Mouse (Mus musculus) C2C12 (cell line): ENCODE measurements around the gene Tmed10. TPM values are rescaled to one million over a fixed set of nuclear protein-coding genes. Genes with fewer than 3 reads are reported as not detected.
A peak's percentile ranks its signal among the peaks of the same experiment; 100 is the strongest.

ENCODE experiments used
- H3K27me3 ChIP-seq: one replicate; pipeline ENCODE4 v1.6.1; 2011; ENCODE audit not compliant: control insufficient read depth, insufficient read depth, insufficient read length
- H3K36me3 ChIP-seq: one replicate; pipeline ENCODE4 v1.6.1; 2011; ENCODE audit not compliant: control insufficient read depth, insufficient read depth
- H3K4me3 ChIP-seq: one replicate; pipeline ENCODE4 v1.5.1; 2011; ENCODE audit warnings: mild to moderate bottlenecking, control low read depth; ENCODE audit not compliant: poor library complexity, insufficient read depth, severe bottlenecking
- H3K79me2 ChIP-seq: one replicate; pipeline ENCODE4 v1.6.1; 2011; ENCODE audit not compliant: control insufficient read depth, insufficient read depth
- H3K79me3 ChIP-seq: one replicate; pipeline ENCODE4 v1.6.1; 2011; ENCODE audit warnings: low read depth, control low read depth
- H3ac ChIP-seq: one replicate; pipeline ENCODE3; 2011; ENCODE audit warnings: low read depth; ENCODE audit not compliant: control insufficient read depth, insufficient read length
- CEBPB ChIP-seq: IDR thresholded peaks from one replicate; pipeline ENCODE4 v1.6.1; 2011; ENCODE audit warnings: low read depth, mild to moderate bottlenecking, control low read depth, moderate library complexity
- CTCF ChIP-seq: IDR thresholded peaks from one replicate; pipeline ENCODE4 v1.5.1; 2011; ENCODE audit not compliant: control insufficient read depth, insufficient read depth, insufficient read length
- FOSL1 ChIP-seq: IDR thresholded peaks from one replicate; pipeline ENCODE4 v1.8.0; 2011; ENCODE audit warnings: mild to moderate bottlenecking, low read length; ENCODE audit not compliant: poor library complexity, insufficient read depth, severe bottlenecking
- MAX ChIP-seq: IDR thresholded peaks from one replicate; pipeline ENCODE4 v1.6.1; 2011; ENCODE audit warnings: mild to moderate bottlenecking, control low read depth
- MYOD1 ChIP-seq: IDR thresholded peaks from one replicate; pipeline ENCODE4 v1.6.1; 2011; ENCODE audit warnings: low read depth; ENCODE audit not compliant: control insufficient read depth, insufficient read length
- MYOG ChIP-seq: IDR thresholded peaks from one replicate; pipeline ENCODE4 v1.6.1; 2011; ENCODE audit not compliant: control insufficient read depth, insufficient read length; ENCODE audit errors: extremely low read depth
- USF1 ChIP-seq: IDR thresholded peaks from one replicate; pipeline ENCODE4 v1.6.1; 2011; ENCODE audit warnings: low read depth, mild to moderate bottlenecking, control low read depth, moderate library complexity
- polyA plus RNA-seq: library from polyadenylated mRNA; unstranded; fragments of >200 nt; fragmentation: generic; extraction: Trizol; gene quantifications from one replicate; pipeline ENCODE4 v1.2.1, GENCODE M21; 2012; ENCODE audit warnings: missing spikeins

The Tmed10 gene
- polyA plus RNA-seq, 1 experiment, result 174 TPM

- Histone ChIP-seq H3ac (no peak overlapping the region), H3K79me3 (peaks cover 18% of the 10 kb centered on the region), H3K79me2 (peaks cover 56% of the 10 kb centered on the region), H3K36me3 (peaks cover 46% of the 10 kb centered on the region), H3K27me3 (no peaks in the 10 kb centered on the region), H3K4me3 (no peak overlapping the region)
- TF ChIP-seq FOSL1 (no peak), MYOG (no peak), MAX (no peak), USF1 (no peak), CEBPB (no peak), MYOD1 (no peak), CTCF (no peak)
Observed at GRCm38 (mm10) chr12:85350407-85351232, 24.0 kb downstream of the Tmed10 start.

- Histone ChIP-seq H3K4me3 (no peak overlapping the region), H3ac (no peak overlapping the region), H3K36me3 (peaks cover 47% of the 10 kb centered on the region), H3K27me3 (no peaks in the 10 kb centered on the region), H3K79me2 (peaks cover 43% of the 10 kb centered on the region), H3K79me3 (peaks cover 6% of the 10 kb centered on the region)
- TF ChIP-seq USF1 (no peak), MYOD1 (no peak), CEBPB (no peak), FOSL1 (no peak), CTCF (no peak), MYOG (no peak), MAX (no peak)
Observed at GRCm38 (mm10) chr12:85348338-85348737, 26.3 kb downstream of the Tmed10 start.

- H3K27me3 ChIP-seq, result no peaks in the 10 kb centered on the region
- peaks cover 33% of the 10 kb centered on the region for H3K79me2 ChIP-seq
- no peak overlapping the region for H3K4me3 ChIP-seq
- peaks cover 3% of the 10 kb centered on the region for H3K79me3 ChIP-seq
- H3K36me3 ChIP-seq, result peaks cover 40% of the 10 kb centered on the region
- TF ChIP-seq CEBPB, result no peak
- no peak for TF ChIP-seq MAX
- no peak for TF ChIP-seq MYOD1
- TF ChIP-seq CTCF, result no peak
- TF ChIP-seq FOSL1, result no peak
- no peak for TF ChIP-seq USF1
- no peak for TF ChIP-seq MYOG
- H3ac ChIP-seq, result peak overlapping the region; percentile 33
Observed at GRCm38 (mm10) chr12:85347196-85347595, 27.5 kb downstream of the Tmed10 start.

- H3K36me3 ChIP-seq, result peaks cover 40% of the 10 kb centered on the region
Observed at GRCm38 (mm10) chr12:85346374-85346773, 28.3 kb downstream of the Tmed10 start.

GRCm38 (mm10) chr12:85345559-85345958 lies 29.1 kb downstream of the Tmed10 start:
- Histone ChIP-seq H3ac (no peak overlapping the region), H3K27me3 (no peaks in the 10 kb centered on the region), H3K4me3 (no peak overlapping the region), H3K79me3 (peaks cover 3% of the 10 kb centered on the region), H3K36me3 (peaks cover 43% of the 10 kb centered on the region), H3K79me2 (peaks cover 21% of the 10 kb centered on the region)
- no peak for TF ChIP-seq CEBPB
- TF ChIP-seq MYOG, result no peak
- no peak for TF ChIP-seq MYOD1
- TF ChIP-seq CTCF, result no peak

More at GRCm38 (mm10) chr12:85346374-85346773, 28.3 kb downstream of the Tmed10 start:
- H3K27me3 ChIP-seq, result no peaks in the 10 kb centered on the region
- TF ChIP-seq CTCF (peak; percentile 5), MAX (no peak), CEBPB (no peak)
- peaks cover 3% of the 10 kb centered on the region for H3K79me3 ChIP-seq
- no peak overlapping the region for H3ac ChIP-seq
- no peak overlapping the region for H3K4me3 ChIP-seq
- peaks cover 24% of the 10 kb centered on the region for H3K79me2 ChIP-seq

- Histone ChIP-seq H3ac (no peak overlapping the region), H3K36me3 (peaks cover 32% of the 10 kb centered on the region), H3K27me3 (no peaks in the 10 kb centered on the region), H3K4me3 (no peak overlapping the region), H3K79me3 (peaks cover 3% of the 10 kb centered on the region), H3K79me2 (peaks cover 21% of the 10 kb centered on the region)
- TF ChIP-seq FOSL1, result no peak
- no peak for TF ChIP-seq CEBPB
- TF ChIP-seq MYOD1, result no peak
- no peak for TF ChIP-seq CTCF
- TF ChIP-seq MYOG, result no peak
- no peak for TF ChIP-seq MAX
- TF ChIP-seq USF1, result no peak
Observed at GRCm38 (mm10) chr12:85344252-85344651, 30.4 kb downstream of the Tmed10 start.
